Mouse (Mus musculus) gastrocnemius, adult 8-10 months (tissue): ENCODE measurements around the gene Chn1. TPM values are rescaled to one million over a fixed set of nuclear protein-coding genes. Genes with fewer than 3 reads are reported as not detected.

Experiments used
- DNase-seq, 2 experiments: peaks; one replicate each; pipeline ENCODE4 v3.0.0; 2022; ENCODE audit warnings: low spot score in 2 of 2
- total RNA-seq, 4 experiments: library from RNA; stranded (reverse); gene quantifications; 2 replicates each; pipeline ENCODE4 v1.2.4; 2022

Gene Chn1
- total RNA-seq, 4 experiments from 2014 or later = 1.7 to 4.8 (median 3.3) TPM

GRCm38 (mm10) chr2:73746375-73746770 lies 28.8 kb downstream of the Chn1 start:
- no peak for DNase-seq

GRCm38 (mm10) chr2:73745647-73746374 lies 29.3 kb downstream of the Chn1 start:
- DNase-seq = no peak

GRCm38 (mm10) chr2:73741286-73741685 lies 33.9 kb downstream of the Chn1 start:
- DNase-seq = no peak

- DNase-seq = no peak
Measured at GRCm38 (mm10) chr2:73727868-73728267, 47.3 kb downstream of the Chn1 start.

GRCm38 (mm10) chr2:73724934-73725333 lies 50.2 kb downstream of the Chn1 start:
- no peak for DNase-seq

GRCm38 (mm10) chr2:73721821-73722220 lies 53.3 kb downstream of the Chn1 start:
- no peak for DNase-seq

GRCm38 (mm10) chr2:73712481-73712880 lies 62.7 kb downstream of the Chn1 start:
- no peak for DNase-seq

- DNase-seq = no peak
Measured at GRCm38 (mm10) chr2:73693045-73693444, 82.1 kb downstream of the Chn1 start.

GRCm38 (mm10) chr2:73690783-73691604 lies 84.2 kb downstream of the Chn1 start:
- DNase-seq = no peak

GRCm38 (mm10) chr2:73682500-73682899 lies 92.6 kb downstream of the Chn1 start:
- DNase-seq = no peak

GRCm38 (mm10) chr2:73680425-73681027 lies 94.6 kb downstream of the Chn1 start:
- no peak for DNase-seq

GRCm38 (mm10) chr2:73668608-73669007 lies 106.5 kb downstream of the Chn1 start:
- DNase-seq = no peak

- DNase-seq = no peak
Measured at GRCm38 (mm10) chr2:73660566-73661134, 114.5 kb downstream of the Chn1 start.

GRCm38 (mm10) chr2:73659726-73660565 lies 115.2 kb downstream of the Chn1 start:
- no peak for DNase-seq

- no peak for DNase-seq
Measured at GRCm38 (mm10) chr2:73659041-73659440, 116.1 kb downstream of the Chn1 start.

GRCm38 (mm10) chr2:73657961-73658360 lies 117.2 kb downstream of the Chn1 start:
- DNase-seq = no peak

GRCm38 (mm10) chr2:73657151-73657550 lies 118.0 kb downstream of the Chn1 start:
- peak in 1 of 2 experiments; percentile 5 for DNase-seq

GRCm38 (mm10) chr2:73655663-73656062 lies 119.5 kb downstream of the Chn1 start:
- DNase-seq = no peak

GRCm38 (mm10) chr2:73654892-73655243 lies 120.3 kb downstream of the Chn1 start:
- DNase-seq = no peak

GRCm38 (mm10) chr2:73654059-73654891 lies 120.9 kb downstream of the Chn1 start:
- no peak for DNase-seq
